Mouse (Mus musculus) bone marrow macrophage, adult 2 months (primary cell): Measurements from ENCODE around the gene Lin9.

ENCODE experiments used
- CTCF ChIP-seq: IDR thresholded peaks from 2 replicates; pipeline ENCODE4 v1.5.1; 2012; ENCODE audit warnings: low read depth, mild to moderate bottlenecking, low read length, moderate library complexity
- POLR2A ChIP-seq: IDR thresholded peaks from 2 replicates; pipeline ENCODE4 v1.6.1; 2012; ENCODE audit warnings: mild to moderate bottlenecking, low read depth, low read length, borderline replicate concordance

DNA sequence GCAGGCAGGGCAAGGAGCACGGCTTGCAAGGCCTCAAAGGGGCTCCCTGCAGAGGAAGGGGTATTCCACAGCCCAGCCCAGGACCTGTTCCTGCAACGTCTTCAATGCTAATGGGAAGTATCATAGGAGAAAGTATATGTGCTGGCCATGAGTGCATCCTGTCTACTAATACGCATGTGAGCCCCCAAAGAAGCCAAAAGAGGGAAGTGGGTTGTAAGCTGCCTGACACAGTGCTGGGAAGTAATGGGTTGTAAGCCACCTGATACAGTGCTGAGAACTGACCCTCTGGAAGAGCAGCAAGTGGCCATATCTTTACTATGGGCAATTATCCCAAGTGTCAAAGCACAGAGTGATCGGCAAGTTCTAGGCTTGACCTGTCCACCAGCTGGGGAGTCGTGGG, 57.1 kb downstream of the Lin9 start:
- TF ChIP-seq POLR2A: no peak
- TF ChIP-seq CTCF: no peak
